ENCODE assay signal across 26 mouse cellular contexts in the genomic region with DNA sequence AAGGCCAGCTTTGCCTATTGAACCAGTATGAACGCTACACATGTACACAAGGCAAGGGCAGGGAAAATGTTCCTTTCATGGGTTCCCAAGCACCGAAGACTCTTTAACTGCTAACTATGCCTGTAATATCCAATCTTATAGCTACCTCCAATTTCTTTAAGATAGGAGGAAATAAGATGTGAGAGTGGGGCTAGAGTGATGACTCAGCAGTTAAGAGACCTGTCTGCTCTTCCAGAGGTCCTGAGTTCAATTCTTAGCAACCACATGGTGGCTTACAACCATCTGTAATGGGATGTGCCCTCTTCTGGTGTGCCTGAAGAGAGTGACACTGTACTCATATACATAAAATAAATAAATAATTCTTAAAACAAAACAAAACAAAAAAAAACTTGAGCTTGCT.
"Had no signal": no experiment of that assay in that cellular context is flagged by ENCODE, and none has a peak within 500 bp of the region (broad histone marks: within the 10 kb centered on the region; RNA-seq: fewer than 3 reads in every experiment).

No protein-coding gene starts in this region.

- H3K27ac ChIP-seq: embryonic facial prominence, embryonic 10.5 days; embryonic facial prominence, embryonic 12.5 days; embryonic facial prominence, embryonic 13.5 days; embryonic facial prominence, embryonic 15.5 days; forebrain, embryonic 10.5 days; forebrain, embryonic 12.5 days; forebrain, embryonic 13.5 days; forebrain, embryonic 15.5 days; gastrocnemius, adult 2 months; heart, adult 2 months; heart, embryonic 10.5 days had no signal

- H3K4me3 ChIP-seq: embryonic facial prominence, embryonic 10.5 days; embryonic facial prominence, embryonic 12.5 days; embryonic facial prominence, embryonic 13.5 days; embryonic facial prominence, embryonic 15.5 days; erythroblast, embryonic 14.5 days; forebrain, embryonic 10.5 days; forebrain, embryonic 12.5 days; forebrain, embryonic 13.5 days; forebrain, embryonic 15.5 days; gastrocnemius, adult 2 months; heart, adult 2 months; heart, embryonic 10.5 days had no signal

- H3K4me1 ChIP-seq: embryonic facial prominence, embryonic 10.5 days; embryonic facial prominence, embryonic 12.5 days; embryonic facial prominence, embryonic 13.5 days; embryonic facial prominence, embryonic 15.5 days; forebrain, embryonic 10.5 days; forebrain, embryonic 12.5 days; forebrain, embryonic 13.5 days; forebrain, embryonic 15.5 days; heart, embryonic 10.5 days had no signal

- ATAC-seq: forebrain, embryonic 13.5 days; forebrain, embryonic 14.5 days; forebrain, embryonic 15.5 days; forebrain, embryonic 16.5 days; forebrain, postnatal 0 days had no signal

- H3K36me3 ChIP-seq: embryonic facial prominence, embryonic 10.5 days; embryonic facial prominence, embryonic 12.5 days; embryonic facial prominence, embryonic 13.5 days; embryonic facial prominence, embryonic 15.5 days; forebrain, embryonic 10.5 days; forebrain, embryonic 12.5 days; forebrain, embryonic 15.5 days; heart, embryonic 10.5 days had no signal

- H3K4me2 ChIP-seq: embryonic facial prominence, embryonic 12.5 days; embryonic facial prominence, embryonic 13.5 days; embryonic facial prominence, embryonic 15.5 days; forebrain, embryonic 12.5 days; forebrain, embryonic 13.5 days; forebrain, embryonic 15.5 days had no signal

- DNase-seq: cerebellum, adult 9-10 months; cerebellum, adult 9-11 months; cerebellum, postnatal 14 days; cerebellum, postnatal 25 days; cerebellum, postnatal 36 days; embryo, embryonic 11 days; forebrain, postnatal 0 days; gastrocnemius, adult 2 months; gastrocnemius, postnatal 10 days; gastrocnemius, postnatal 14 days; gastrocnemius, postnatal 25 days; gastrocnemius, postnatal 36 days; heart, adult 18-20 months; heart, adult 2 months had no signal

- H3K9ac ChIP-seq: embryonic facial prominence, embryonic 12.5 days; embryonic facial prominence, embryonic 13.5 days; embryonic facial prominence, embryonic 15.5 days; forebrain, embryonic 12.5 days; forebrain, embryonic 13.5 days; forebrain, embryonic 15.5 days; forebrain, postnatal 0 days had no signal

- H3K27me3 ChIP-seq: embryonic facial prominence, embryonic 12.5 days; embryonic facial prominence, embryonic 13.5 days; embryonic facial prominence, embryonic 15.5 days; forebrain, embryonic 12.5 days; forebrain, embryonic 13.5 days; forebrain, embryonic 15.5 days had no signal

- H3K9me3 ChIP-seq: embryonic facial prominence, embryonic 10.5 days; embryonic facial prominence, embryonic 12.5 days; embryonic facial prominence, embryonic 13.5 days; embryonic facial prominence, embryonic 15.5 days; forebrain, embryonic 10.5 days; forebrain, embryonic 12.5 days; forebrain, embryonic 13.5 days; forebrain, embryonic 15.5 days; heart, embryonic 10.5 days had no signal
